Mouse (Mus musculus) heart, embryonic 16.5 days (tissue): Measurements from ENCODE around the gene Nup210l. TPM values are rescaled to one million over a fixed set of nuclear protein-coding genes. Genes with fewer than 3 reads are reported as not detected.

ENCODE experiments used
- ATAC-seq: fragments of 200-750 bp; cut with Nextera tagmentation; replicated peaks from 2 replicates; pipeline ENCODE4 v1.8.0; 2017; ENCODE audit warnings: moderate number of reproducible peaks; ENCODE audit not compliant: insufficient read depth, low FRiP score; ENCODE audit errors: extremely low read depth
- H3K27ac ChIP-seq: fragments of 300-500 bp; sonication (generic); 2 replicates; pipeline ENCODE4 v1.5.1; 2014; ENCODE audit warnings: mild to moderate bottlenecking, low read length, control low read depth, moderate library complexity
- H3K27me3 ChIP-seq: fragments of 300-500 bp; sonication (generic); 2 replicates; pipeline ENCODE4 v1.6.1; 2014; ENCODE audit warnings: low read length, mixed read lengths; ENCODE audit not compliant: control insufficient read depth, insufficient read depth
- H3K36me3 ChIP-seq: fragments of 300-500 bp; sonication (generic); 2 replicates; pipeline ENCODE4 v1.6.1; 2014; ENCODE audit not compliant: control insufficient read depth, insufficient read depth
- H3K4me1 ChIP-seq: fragments of 300-500 bp; sonication (generic); 2 replicates; pipeline ENCODE4 v1.6.1; 2014; ENCODE audit warnings: low read length, mixed read lengths; ENCODE audit not compliant: control insufficient read depth, insufficient read depth
- H3K4me2 ChIP-seq: fragments of 300-500 bp; sonication (generic); 2 replicates; pipeline ENCODE4 v1.6.1; 2014; ENCODE audit warnings: low read depth, mild to moderate bottlenecking, control low read depth, low read length
- H3K4me3 ChIP-seq: fragments of 300-500 bp; sonication (generic); 2 replicates; pipeline ENCODE4 v1.5.1; 2014; ENCODE audit warnings: mild to moderate bottlenecking, control low read depth, low read length
- H3K9ac ChIP-seq: fragments of 300-500 bp; sonication (generic); 2 replicates; pipeline ENCODE4 v1.6.1; 2014; ENCODE audit warnings: low read length, control low read depth
- H3K9me3 ChIP-seq: fragments of 300-500 bp; sonication (generic); replicated peaks from 2 replicates; pipeline ENCODE4 v1.6.1; 2016; ENCODE audit warnings: low read length; ENCODE audit not compliant: control insufficient read depth
- WGBS: fragments of 180-500 bp; shearing (Covaris S2); extraction: QIAGEN DNeasy Blood & Tissue Kit; methylation state at CpG from one replicate; pipeline ENCODE4 v1.1.7; 2014; 5-methylcytosine and 5-hydroxymethylcytosine counted together
- polyA plus RNA-seq: library from polyadenylated mRNA; unstranded; fragments of >200 nt; fragmentation: Nextera tagmentation; extraction: Ambion mirVana; gene quantifications from 2 replicates; pipeline ENCODE4 v1.2.1, GENCODE M21; 2015

Gene Nup210l
- polyA plus RNA-seq, 1 experiment from 2014 or later = 0.32 TPM

DNA sequence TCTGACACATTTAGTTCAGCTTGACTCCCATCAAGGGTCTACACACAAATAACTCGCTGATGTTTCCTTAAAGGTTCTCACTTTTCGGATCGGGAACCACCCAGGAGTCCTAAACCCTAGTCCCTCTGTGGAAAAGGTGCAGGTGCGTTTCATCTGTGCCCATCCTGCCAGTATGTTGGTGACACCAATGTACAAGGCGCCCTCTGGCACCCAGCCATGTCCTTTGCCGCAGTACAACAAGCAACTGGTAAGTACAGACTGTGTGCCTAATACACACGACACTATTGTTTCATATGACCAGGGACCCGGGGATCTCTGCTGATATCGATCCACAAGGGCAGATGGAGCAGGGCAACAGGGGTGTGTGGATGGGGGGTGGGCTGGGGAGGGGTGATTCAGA lies 55.8 kb downstream of the Nup210l start:
- no peak overlapping the region for H3K4me3 ChIP-seq
- H3K9me3 ChIP-seq = no peaks in the 10 kb centered on the region
- H3K27ac ChIP-seq = no peak overlapping the region
- no peak overlapping the region for H3K4me2 ChIP-seq
- H3K27me3 ChIP-seq = no peaks in the 10 kb centered on the region
- H3K36me3 ChIP-seq = no peaks in the 10 kb centered on the region
- ATAC-seq = no peak
- 0 out of 2 replicates have a peak, but pooled peaks cover 2% of the 10 kb centered on the region for H3K4me1 ChIP-seq
- 80% methylated on average over 9 of the region's 9 CpGs for WGBS
- no peak overlapping the region for H3K9ac ChIP-seq

DNA sequence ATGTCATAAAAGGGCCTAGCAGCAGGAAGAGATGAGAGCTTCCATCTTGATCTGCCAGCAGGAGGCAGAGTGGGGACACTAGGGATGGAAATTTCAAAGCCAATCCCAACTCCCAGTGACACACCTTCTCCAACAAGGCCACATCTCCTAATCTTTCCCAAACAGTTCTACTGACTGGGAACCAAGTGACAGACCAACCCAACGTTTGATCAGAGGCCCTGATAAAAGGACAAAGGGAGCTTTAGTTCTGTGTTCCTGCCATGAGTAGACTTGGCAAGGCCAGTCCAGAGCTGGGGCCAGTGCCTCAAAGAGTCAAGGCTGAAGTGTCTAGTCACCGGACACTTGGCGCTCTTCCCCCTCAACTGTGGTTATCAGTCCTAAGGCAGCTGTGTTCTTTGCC lies 57.6 kb downstream of the Nup210l start:
- Histone ChIP-seq H3K4me1 (no peaks in the 10 kb centered on the region), H3K4me3 (no peak overlapping the region), H3K9me3 (no peaks in the 10 kb centered on the region), H3K36me3 (no peaks in the 10 kb centered on the region), H3K9ac (no peak overlapping the region), H3K4me2 (no peak overlapping the region), H3K27ac (no peak overlapping the region), H3K27me3 (no peaks in the 10 kb centered on the region)
- WGBS = 77% methylated on average over 3 of the region's 3 CpGs
- no peak for ATAC-seq

DNA sequence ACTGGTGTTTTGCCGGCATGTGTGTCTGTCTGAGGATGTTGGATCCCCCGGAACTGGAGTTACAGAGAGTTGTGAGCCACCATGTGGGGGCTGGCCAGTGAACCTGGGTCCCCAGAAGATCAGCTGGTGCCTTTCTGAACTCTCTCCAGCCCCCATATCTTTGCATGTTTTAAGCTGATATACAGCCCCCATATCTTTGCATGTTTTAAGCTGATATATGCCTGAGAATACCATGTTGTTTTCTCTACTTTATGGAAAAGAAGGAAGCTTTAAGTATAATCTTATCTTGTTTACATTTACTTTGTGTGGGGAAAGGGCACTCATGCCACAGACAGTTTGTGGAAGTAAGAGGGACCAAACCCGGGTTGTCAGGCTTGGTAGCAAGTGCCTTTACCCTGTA lies 75.6 kb downstream of the Nup210l start:
- Histone ChIP-seq H3K4me2 (no peak overlapping the region), H3K4me3 (no peak overlapping the region), H3K27ac (no peak overlapping the region), H3K9me3 (no peaks in the 10 kb centered on the region), H3K27me3 (no peaks in the 10 kb centered on the region), H3K4me1 (no peaks in the 10 kb centered on the region), H3K9ac (no peak overlapping the region), H3K36me3 (no peaks in the 10 kb centered on the region)
- ATAC-seq = no peak
- WGBS = 62% methylated on average over 3 of the region's 3 CpGs

DNA sequence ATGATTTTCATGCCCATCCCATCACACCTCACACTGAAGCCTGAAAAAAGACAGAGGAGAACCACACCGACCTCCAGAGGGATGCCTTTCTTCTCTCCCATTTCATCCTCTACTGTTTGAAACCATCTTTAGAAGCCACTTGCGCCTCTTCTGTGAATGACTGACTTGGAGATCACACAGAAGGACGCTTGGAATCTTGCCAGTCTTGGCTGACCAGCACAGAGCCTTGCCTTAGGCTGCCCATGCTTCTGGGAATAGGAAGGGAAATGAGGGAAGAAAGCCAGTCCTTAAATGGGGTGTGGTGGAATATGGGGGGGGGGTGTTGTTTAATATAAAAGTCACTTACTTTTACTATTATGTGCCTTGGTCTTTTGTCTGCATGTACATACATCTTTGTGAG lies 79.6 kb downstream of the Nup210l start:
- no peaks in the 10 kb centered on the region for H3K27me3 ChIP-seq
- no peaks in the 10 kb centered on the region for H3K9me3 ChIP-seq
- no peak overlapping the region for H3K4me2 ChIP-seq
- no peak overlapping the region for H3K9ac ChIP-seq
- no peak for ATAC-seq
- 64% methylated on average over 3 of the region's 3 CpGs for WGBS
- no peaks in the 10 kb centered on the region for H3K36me3 ChIP-seq
- no peak overlapping the region for H3K27ac ChIP-seq
- H3K4me1 ChIP-seq = no peaks in the 10 kb centered on the region
- no peak overlapping the region for H3K4me3 ChIP-seq

DNA sequence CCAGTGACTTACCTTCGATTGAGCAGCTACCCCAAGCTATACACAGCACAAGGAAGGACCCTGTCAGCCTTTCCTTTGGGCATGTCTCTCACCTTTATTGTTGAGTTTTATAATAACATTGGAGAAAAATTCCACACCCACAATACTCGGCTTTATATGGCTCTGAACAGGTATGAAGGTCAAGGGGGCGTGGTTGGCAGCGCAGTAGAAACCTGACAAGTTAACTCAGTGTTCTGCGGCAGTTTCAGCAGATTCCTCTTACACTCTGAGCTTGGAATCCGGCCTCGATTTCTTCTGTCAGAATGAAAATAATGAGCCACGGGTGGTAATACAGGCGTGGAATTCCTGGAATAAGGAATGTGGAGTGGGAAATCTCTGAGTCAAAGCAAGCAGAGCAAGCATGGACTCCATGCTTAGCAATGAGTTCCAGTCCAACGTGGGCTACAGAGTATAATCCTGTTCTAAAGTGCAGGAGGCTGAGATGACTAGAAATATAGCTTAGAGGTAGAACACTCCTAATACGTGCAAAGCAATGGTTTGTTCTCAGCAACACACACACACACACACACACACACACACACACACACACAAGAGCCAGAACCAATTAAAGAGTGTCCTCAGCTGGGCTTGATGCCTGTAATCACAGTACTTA lies 87.1 kb downstream of the Nup210l start:
- Histone ChIP-seq H3K27ac (no peak overlapping the region), H3K9ac (no peak overlapping the region), H3K9me3 (no peaks in the 10 kb centered on the region), H3K36me3 (no peaks in the 10 kb centered on the region), H3K4me3 (no peak overlapping the region), H3K4me2 (no peak overlapping the region), H3K4me1 (no peaks in the 10 kb centered on the region), H3K27me3 (no peaks in the 10 kb centered on the region)
- no peak for ATAC-seq
- 71% methylated on average over 11 of the region's 11 CpGs for WGBS

DNA sequence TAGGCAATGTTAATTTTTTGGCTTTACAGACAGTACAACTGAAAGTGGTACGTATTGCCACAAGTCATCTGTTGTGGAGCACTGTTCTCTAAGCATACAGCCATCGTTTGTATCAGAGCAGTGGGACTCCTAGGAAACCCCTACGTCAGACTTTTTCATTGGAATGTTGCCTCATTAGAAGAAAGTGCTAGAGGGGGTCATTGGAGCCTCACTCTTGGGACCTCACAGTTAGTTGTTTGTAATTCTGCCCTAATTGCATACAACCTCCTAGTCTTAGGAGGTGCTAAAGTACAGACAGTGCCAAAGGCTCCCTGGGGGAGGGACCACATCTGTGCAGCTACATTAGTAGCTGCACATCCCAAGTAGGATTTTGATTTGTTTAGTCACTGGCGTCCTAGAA lies 90.8 kb downstream of the Nup210l start:
- no peaks in the 10 kb centered on the region for H3K27me3 ChIP-seq
- H3K4me2 ChIP-seq = no peak overlapping the region
- no peak for ATAC-seq
- 72% methylated on average over 4 of the region's 4 CpGs for WGBS
- H3K9me3 ChIP-seq = no peaks in the 10 kb centered on the region
- no peaks in the 10 kb centered on the region for H3K4me1 ChIP-seq
- no peaks in the 10 kb centered on the region for H3K36me3 ChIP-seq
- H3K4me3 ChIP-seq = no peak overlapping the region
- H3K9ac ChIP-seq = no peak overlapping the region
- H3K27ac ChIP-seq = no peak overlapping the region

DNA sequence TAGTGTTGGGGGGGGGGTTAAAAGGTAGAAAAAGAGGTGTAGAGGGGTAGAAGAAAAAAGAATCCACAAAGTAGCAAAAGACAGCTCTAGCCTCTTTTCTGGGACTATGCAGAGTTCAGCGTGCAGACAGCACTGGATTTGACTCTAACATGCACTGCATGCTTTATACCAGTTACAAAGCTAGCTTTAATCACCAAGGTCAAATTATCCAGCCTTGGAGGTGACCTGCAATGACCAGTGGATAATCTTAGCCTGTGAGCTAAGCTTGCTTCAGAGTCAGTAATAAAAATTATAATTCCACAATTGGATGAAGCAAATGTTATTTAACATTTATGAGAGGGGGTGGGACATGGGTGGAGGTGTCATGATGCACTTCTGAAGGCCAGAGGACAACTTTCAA lies 91.7 kb downstream of the Nup210l start:
- no peaks in the 10 kb centered on the region for H3K4me1 ChIP-seq
- H3K36me3 ChIP-seq = no peaks in the 10 kb centered on the region
- H3K9ac ChIP-seq = no peak overlapping the region
- 46% methylated on average over 1 of the region's 1 CpGs for WGBS
- no peak overlapping the region for H3K27ac ChIP-seq
- no peaks in the 10 kb centered on the region for H3K27me3 ChIP-seq
- no peak for ATAC-seq
- H3K4me3 ChIP-seq = no peak overlapping the region
- H3K4me2 ChIP-seq = no peak overlapping the region
- H3K9me3 ChIP-seq = no peaks in the 10 kb centered on the region

DNA sequence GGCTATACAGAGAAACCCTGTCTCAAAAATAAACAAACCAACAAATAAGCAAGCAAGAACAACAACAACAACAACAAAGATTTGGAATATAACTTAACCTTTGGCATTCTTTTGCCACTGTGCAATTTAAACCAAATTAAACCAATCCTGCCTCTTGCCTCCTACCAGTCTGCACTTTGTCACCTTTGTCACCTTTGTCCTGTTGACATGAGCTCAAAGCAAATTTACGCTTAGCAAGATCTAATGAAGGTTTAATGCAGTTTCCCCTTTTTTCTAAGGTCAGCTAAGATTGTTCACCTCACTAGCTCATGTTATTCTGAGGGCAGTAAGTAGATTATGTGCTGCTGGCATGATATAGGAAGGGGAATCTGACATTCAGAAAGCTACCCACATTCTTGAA lies 93.6 kb downstream of the Nup210l start:
- H3K4me3 ChIP-seq = no peak overlapping the region
- no peak overlapping the region for H3K9ac ChIP-seq
- no peaks in the 10 kb centered on the region for H3K36me3 ChIP-seq
- no peak overlapping the region for H3K4me2 ChIP-seq
- ATAC-seq = no peak
- no peaks in the 10 kb centered on the region for H3K27me3 ChIP-seq
- no peaks in the 10 kb centered on the region for H3K9me3 ChIP-seq
- no peaks in the 10 kb centered on the region for H3K4me1 ChIP-seq
- WGBS = 55% methylated on average over 1 of the region's 1 CpGs
- no peak overlapping the region for H3K27ac ChIP-seq

DNA sequence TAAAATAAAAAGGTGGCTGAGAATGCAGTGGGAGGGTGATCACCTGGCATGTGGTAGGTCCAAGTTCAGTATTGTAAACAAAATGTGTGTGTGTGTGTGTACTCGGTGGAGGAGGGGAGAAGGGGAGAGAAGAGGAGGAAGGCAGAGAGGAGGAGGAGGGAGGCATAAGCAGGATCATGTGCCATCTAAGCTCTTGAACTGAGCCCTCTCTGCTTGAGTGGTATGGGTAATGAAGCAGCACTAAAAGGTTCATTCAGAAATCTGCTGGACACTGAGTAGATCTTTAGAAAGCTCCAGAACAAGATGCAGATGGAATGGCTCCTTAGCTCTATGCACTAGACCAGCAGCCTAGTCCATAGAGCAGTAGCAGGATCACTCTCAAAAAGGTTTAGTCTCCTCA lies 99.0 kb downstream of the Nup210l start:
- ATAC-seq = no peak
- H3K4me3 ChIP-seq = no peak overlapping the region
- no peak overlapping the region for H3K27ac ChIP-seq
- no peak overlapping the region for H3K4me2 ChIP-seq
- no peaks in the 10 kb centered on the region; the same call in 1 of the 2 replicates for H3K36me3 ChIP-seq
- H3K27me3 ChIP-seq = no peaks in the 10 kb centered on the region
- WGBS = 73% methylated on average over 1 of the region's 1 CpGs
- H3K9me3 ChIP-seq = no peaks in the 10 kb centered on the region
- peaks cover 6% of the 10 kb centered on the region; the same call in 1 of the 2 replicates for H3K4me1 ChIP-seq
- no peak overlapping the region for H3K9ac ChIP-seq
